Comparison of ENCODE assay signal across 9 mouse cellular contexts in genomic region chr2:134864985-134865645, GRCm38 (mm10).
A peak's percentile ranks its signal among the peaks of the same experiment; 100 is the strongest.
DNase-seq lines count a peak whose midpoint lies in the region; ATAC-seq lines count a peak whose summit lies in the region.
"Had no signal": no experiment of that assay in that cellular context is flagged by ENCODE, and none has a peak within 500 bp of the region (broad histone marks: within the 10 kb centered on the region; RNA-seq: fewer than 3 reads in every experiment).

No protein-coding gene starts in this region.

- H3K9me3 ChIP-seq in forebrain, embryonic 11.5 days (ENCODE audit: control insufficient read depth, low read length): no peaks in the 10 kb centered on the region
- H3K9me3 ChIP-seq in forebrain, embryonic 10.5 days: no peaks in the 10 kb centered on the region
- H3K9me3 ChIP-seq: heart, embryonic 15.5 days had no signal

- ATAC-seq in forebrain, embryonic 11.5 days (replicated peaks; ENCODE audit: low FRiP score): no peak

- peak; percentile 49 for DNase-seq in forebrain, embryonic 11.5 days (ENCODE audit: low spot score)
- no peak for DNase-seq in forebrain, embryonic 10.5 days (ENCODE audit: extremely low spot score, low spot score)
- peak; percentile 37 for DNase-seq in 3T3-L1 (ENCODE audit: low read depth, low spot score)
- DNase-seq in cerebellum, postnatal 25 days: peak; percentile 70 to 84
- peak; percentile 78 for DNase-seq in kidney, postnatal 10 days
- peak; percentile 36 for DNase-seq in skeletal muscle tissue, adult 2 months (ENCODE audit: low read depth, low spot score)
- DNase-seq in T-cell, adult 2 months (ENCODE audit: low spot score): no peak
- DNase-seq in frontal cortex, postnatal 25 days (ENCODE audit: low spot score in 2 of 2): no peak

- H3K27ac ChIP-seq in forebrain, embryonic 11.5 days (ENCODE audit: low read depth, low read length): no peak overlapping the region
- H3K27ac ChIP-seq in forebrain, embryonic 10.5 days: no peak overlapping the region
- H3K27ac ChIP-seq: heart, embryonic 15.5 days had no signal

- no peaks in the 10 kb centered on the region for H3K4me1 ChIP-seq in forebrain, embryonic 11.5 days (replicated peaks; ENCODE audit: control insufficient read depth, insufficient read depth, low read length)
- H3K4me1 ChIP-seq in forebrain, embryonic 10.5 days: no peaks in the 10 kb centered on the region
- H3K4me1 ChIP-seq: heart, embryonic 15.5 days had no signal

- H3K9ac ChIP-seq in forebrain, embryonic 11.5 days (ENCODE audit: low read length): no peak overlapping the region
- H3K9ac ChIP-seq: heart, embryonic 15.5 days had no signal

- no peak overlapping the region for H3K4me2 ChIP-seq in forebrain, embryonic 11.5 days (ENCODE audit: low read depth, low read length, severe bottlenecking)
- H3K4me2 ChIP-seq: heart, embryonic 15.5 days had no signal

- no peaks in the 10 kb centered on the region for H3K36me3 ChIP-seq in forebrain, embryonic 11.5 days (ENCODE audit: control insufficient read depth, insufficient read depth, low read length)
- no peaks in the 10 kb centered on the region for H3K36me3 ChIP-seq in forebrain, embryonic 10.5 days (replicated peaks)
- H3K36me3 ChIP-seq: heart, embryonic 15.5 days had no signal

- no peak overlapping the region for H3K4me3 ChIP-seq in forebrain, embryonic 11.5 days (ENCODE audit: low read depth, low read length)
- H3K4me3 ChIP-seq in forebrain, embryonic 10.5 days: no peak overlapping the region
- H3K4me3 ChIP-seq: heart, embryonic 15.5 days had no signal

- H3K27me3 ChIP-seq in forebrain, embryonic 11.5 days (ENCODE audit: control insufficient read depth, insufficient read depth, low read length): no peaks in the 10 kb centered on the region
- no peaks in the 10 kb centered on the region for H3K27me3 ChIP-seq in forebrain, embryonic 10.5 days (ENCODE audit: poor library complexity, severe bottlenecking)
- H3K27me3 ChIP-seq: heart, embryonic 15.5 days had no signal

- WGBS in forebrain, embryonic 11.5 days: 94% methylated on average over 7 of the region's 7 CpGs
- 90% methylated on average over 7 of the region's 7 CpGs for WGBS in forebrain, embryonic 10.5 days

Comparison
In these comparisons a context has a peak if more than half of its experiments do, and no peak if none do; other contexts are left out.
1. DNase-seq: peak in forebrain, embryonic 11.5 days (single experiment), 3T3-L1 (single experiment), cerebellum, postnatal 25 days (2 of 2), kidney, postnatal 10 days (single experiment) and skeletal muscle tissue, adult 2 months (single experiment); none in forebrain, embryonic 10.5 days (single experiment), T-cell, adult 2 months (single experiment) and frontal cortex, postnatal 25 days (0 of 2).